Mouse (Mus musculus) gastrocnemius, adult 18-20 months (tissue): ENCODE data around the gene Brd4. TPM values are rescaled to one million over a fixed set of nuclear protein-coding genes. Genes with fewer than 3 reads are reported as not detected.
A peak's percentile ranks its signal among the peaks of the same experiment; 100 is the strongest.

Experiments
- DNase-seq: peaks from one replicate; pipeline ENCODE4 v3.0.0; 2021; ENCODE audit warnings: low spot score
- total RNA-seq, 2 experiments: library from RNA; stranded (reverse); gene quantifications; 2 replicates each; pipeline ENCODE4 v1.2.3; 2021

The Brd4 gene
- total RNA-seq, 2 experiments from 2014 or later, result 41.0 to 47.3 TPM

GRCm38 (mm10) chr17:32281126-32281525, 3.4 kb downstream of the Brd4 start:
- DNase-seq, result no peak

GRCm38 (mm10) chr17:32280575-32280974, 3.9 kb downstream of the Brd4 start:
- DNase-seq, result no peak

GRCm38 (mm10) chr17:32277201-32277600, 7.3 kb downstream of the Brd4 start:
- DNase-seq, result no peak

GRCm38 (mm10) chr17:32275568-32275967, 9.0 kb downstream of the Brd4 start:
- DNase-seq, result no peak

- DNase-seq, result no peak
Measured at GRCm38 (mm10) chr17:32269151-32269550, 15.4 kb downstream of the Brd4 start.

GRCm38 (mm10) chr17:32268540-32268960, 16.0 kb downstream of the Brd4 start:
- peak; percentile 55 for DNase-seq

GRCm38 (mm10) chr17:32268096-32268495, 16.4 kb downstream of the Brd4 start:
- DNase-seq, result no peak

GRCm38 (mm10) chr17:32267617-32268016, 16.9 kb downstream of the Brd4 start:
- no peak for DNase-seq

- peak; percentile 32 for DNase-seq
Measured at GRCm38 (mm10) chr17:32263672-32264071, 20.9 kb downstream of the Brd4 start.

GRCm38 (mm10) chr17:32262831-32263559, 21.5 kb downstream of the Brd4 start:
- no peak for DNase-seq

- no peak for DNase-seq
Measured at GRCm38 (mm10) chr17:32258869-32259268, 25.7 kb downstream of the Brd4 start.

- DNase-seq, result no peak
Measured at GRCm38 (mm10) chr17:32257944-32258343, 26.6 kb downstream of the Brd4 start.

GRCm38 (mm10) chr17:32257452-32257851, 27.1 kb downstream of the Brd4 start:
- no peak for DNase-seq

- no peak for DNase-seq
Measured at GRCm38 (mm10) chr17:32256896-32257295, 27.6 kb downstream of the Brd4 start.

GRCm38 (mm10) chr17:32253261-32253660, 31.3 kb downstream of the Brd4 start:
- no peak for DNase-seq

GRCm38 (mm10) chr17:32251827-32252470, 32.6 kb downstream of the Brd4 start:
- DNase-seq, result no peak

- DNase-seq, result peak; percentile 49
Measured at GRCm38 (mm10) chr17:32250066-32250465, 34.5 kb downstream of the Brd4 start.

- DNase-seq, result no peak
Measured at GRCm38 (mm10) chr17:32248192-32248591, 36.3 kb downstream of the Brd4 start.

- DNase-seq, result no peak
Measured at GRCm38 (mm10) chr17:32247616-32248015, 36.9 kb downstream of the Brd4 start.

- DNase-seq, result no peak
Measured at GRCm38 (mm10) chr17:32246117-32246516, 38.4 kb downstream of the Brd4 start.

GRCm38 (mm10) chr17:32240881-32241531, 43.5 kb downstream of the Brd4 start:
- DNase-seq, result no peak

GRCm38 (mm10) chr17:32238589-32238988, 45.9 kb downstream of the Brd4 start:
- DNase-seq, result no peak
